Mouse (Mus musculus) lung, embryonic 16.5 days (tissue): ENCODE data around the gene Sqstm1. TPM values are rescaled to one million over a fixed set of nuclear protein-coding genes. Genes with fewer than 3 reads are reported as not detected.

Experiments used
- ATAC-seq: fragments of 200-750 bp; cut with Nextera tagmentation; 2 replicates; pipeline ENCODE4 v1.8.0; 2017; ENCODE audit warnings: low read depth, mild to moderate bottlenecking, moderate library complexity
- H3K27ac ChIP-seq: fragments of 300-500 bp; sonication (generic); 2 replicates; pipeline ENCODE4 v1.5.1; 2014; ENCODE audit warnings: mild to moderate bottlenecking, control low read depth, low read length
- H3K27me3 ChIP-seq: fragments of 300-500 bp; sonication (generic); 2 replicates; pipeline ENCODE4 v1.6.1; 2014; ENCODE audit warnings: low read depth, low read length, mixed read lengths; ENCODE audit not compliant: control insufficient read depth, insufficient read depth
- H3K36me3 ChIP-seq: fragments of 300-500 bp; sonication (generic); 2 replicates; pipeline ENCODE4 v1.6.1; 2014; ENCODE audit warnings: low read length; ENCODE audit not compliant: control insufficient read depth, insufficient read depth
- H3K4me1 ChIP-seq: fragments of 300-500 bp; sonication (generic); replicated peaks from 2 replicates; pipeline ENCODE4 v1.6.1; 2014; ENCODE audit warnings: low read length, mixed read lengths; ENCODE audit not compliant: control insufficient read depth, insufficient read depth
- H3K4me2 ChIP-seq: fragments of 300-500 bp; sonication (generic); 2 replicates; pipeline ENCODE4 v1.6.1; 2014; ENCODE audit warnings: low read depth, low read length, control low read depth
- H3K4me3 ChIP-seq: fragments of 300-500 bp; sonication (generic); 2 replicates; pipeline ENCODE4 v1.5.1; 2014; ENCODE audit warnings: mild to moderate bottlenecking, low read length, control low read depth
- H3K9ac ChIP-seq: fragments of 300-500 bp; sonication (generic); 2 replicates; pipeline ENCODE4 v1.6.1; 2014; ENCODE audit warnings: low read length, control low read depth
- H3K9me3 ChIP-seq: fragments of 300-500 bp; sonication (generic); 2 replicates; pipeline ENCODE4 v1.6.1; 2016; ENCODE audit warnings: low read length; ENCODE audit not compliant: control insufficient read depth
- WGBS: fragments of 180-500 bp; shearing (Covaris S2); extraction: QIAGEN DNeasy Blood & Tissue Kit; methylation state at CpG from one replicate; pipeline ENCODE4 v1.1.7; 2014; 5-methylcytosine and 5-hydroxymethylcytosine counted together
- polyA plus RNA-seq: library from polyadenylated mRNA; unstranded; fragments of >200 nt; fragmentation: Nextera tagmentation; extraction: Ambion mirVana; gene quantifications from 2 replicates; pipeline ENCODE4 v1.2.1, GENCODE M21; 2015

Gene Sqstm1
- polyA plus RNA-seq, 1 experiment from 2014 or later: 257 TPM

DNA sequence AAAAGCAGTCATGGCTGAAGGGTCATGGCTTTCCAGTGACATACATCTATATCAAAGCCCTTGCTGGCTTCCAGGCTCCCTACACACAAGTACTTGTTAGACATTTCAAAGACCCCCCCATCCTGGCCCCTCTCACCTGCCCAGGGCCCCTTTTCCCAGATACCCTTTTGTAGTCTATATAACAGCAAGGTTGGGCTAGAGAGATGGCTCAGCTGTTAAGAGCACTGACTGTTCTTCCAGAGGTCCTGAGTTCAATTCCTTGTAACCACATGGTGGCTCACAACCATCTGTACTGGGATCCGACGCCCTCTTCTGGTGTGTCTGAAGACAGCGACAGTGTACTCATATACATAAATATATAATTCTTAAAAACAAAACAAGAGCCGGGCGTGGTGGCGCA lies 4.0 kb upstream of the Sqstm1 start:
- ATAC-seq: no peak
- Histone ChIP-seq H3K9ac (no peak overlapping the region), H3K9me3 (no peaks in the 10 kb centered on the region), H3K36me3 (no peaks in the 10 kb centered on the region), H3K4me2 (no peak overlapping the region), H3K27ac (no peak overlapping the region), H3K27me3 (no peaks in the 10 kb centered on the region), H3K4me1 (peaks cover 19% of the 10 kb centered on the region), H3K4me3 (no peak overlapping the region)
- 86% methylated on average over 6 of the region's 6 CpGs for WGBS

DNA sequence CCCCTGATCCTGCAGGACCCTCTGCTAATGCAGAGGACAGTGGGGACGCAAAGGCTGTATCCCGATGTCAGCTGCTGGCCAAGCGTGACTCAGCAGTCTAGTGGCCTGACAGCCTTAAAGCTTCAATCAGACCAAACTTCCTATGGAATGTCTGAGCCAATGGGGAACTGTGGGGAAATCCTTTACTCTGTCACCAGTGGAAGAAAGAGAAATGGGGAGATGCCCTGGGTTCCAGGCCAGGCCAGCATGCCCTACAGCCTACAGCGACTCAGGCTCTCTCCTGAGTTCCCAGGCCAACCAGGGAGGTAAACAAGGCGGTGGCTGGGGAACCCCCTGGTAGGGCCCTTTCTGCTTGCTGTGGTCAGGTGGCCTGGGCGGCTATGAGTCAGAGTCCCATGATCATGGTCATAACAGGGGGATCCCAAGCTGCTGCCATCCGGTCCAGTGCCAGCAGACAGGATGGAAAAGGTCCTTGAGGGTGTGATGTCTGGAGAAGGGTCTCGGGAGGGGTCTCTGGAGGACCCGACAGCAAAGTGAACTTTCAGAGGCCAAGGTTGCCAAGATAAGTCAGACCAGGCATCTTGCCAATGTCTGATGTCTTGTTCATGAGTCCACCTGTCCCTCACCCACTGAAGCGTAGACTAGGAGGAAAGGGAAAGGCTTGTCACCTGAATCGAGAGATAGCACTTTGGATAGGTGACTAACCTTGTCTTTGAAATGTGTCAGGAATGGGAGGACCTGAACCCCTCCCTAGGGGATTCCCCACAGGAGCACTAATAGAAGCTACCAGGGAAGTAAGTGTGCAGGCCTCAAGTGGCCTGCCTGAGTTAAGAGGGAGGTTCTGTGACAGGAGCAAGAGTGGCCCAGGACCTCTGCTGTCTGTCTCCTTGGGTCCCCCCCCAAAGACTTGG lies 2.5 kb upstream of the Sqstm1 start:
- no peak overlapping the region for H3K9ac ChIP-seq
- no peak overlapping the region for H3K27ac ChIP-seq
- no peaks in the 10 kb centered on the region for H3K9me3 ChIP-seq
- no peaks in the 10 kb centered on the region for H3K27me3 ChIP-seq
- WGBS: 41% methylated on average over 11 of the region's 11 CpGs
- H3K4me1 ChIP-seq: peaks cover 21% of the 10 kb centered on the region
- H3K4me3 ChIP-seq: no peak overlapping the region
- H3K4me2 ChIP-seq: no peak overlapping the region
- no peak for ATAC-seq
- H3K36me3 ChIP-seq: no peaks in the 10 kb centered on the region

DNA sequence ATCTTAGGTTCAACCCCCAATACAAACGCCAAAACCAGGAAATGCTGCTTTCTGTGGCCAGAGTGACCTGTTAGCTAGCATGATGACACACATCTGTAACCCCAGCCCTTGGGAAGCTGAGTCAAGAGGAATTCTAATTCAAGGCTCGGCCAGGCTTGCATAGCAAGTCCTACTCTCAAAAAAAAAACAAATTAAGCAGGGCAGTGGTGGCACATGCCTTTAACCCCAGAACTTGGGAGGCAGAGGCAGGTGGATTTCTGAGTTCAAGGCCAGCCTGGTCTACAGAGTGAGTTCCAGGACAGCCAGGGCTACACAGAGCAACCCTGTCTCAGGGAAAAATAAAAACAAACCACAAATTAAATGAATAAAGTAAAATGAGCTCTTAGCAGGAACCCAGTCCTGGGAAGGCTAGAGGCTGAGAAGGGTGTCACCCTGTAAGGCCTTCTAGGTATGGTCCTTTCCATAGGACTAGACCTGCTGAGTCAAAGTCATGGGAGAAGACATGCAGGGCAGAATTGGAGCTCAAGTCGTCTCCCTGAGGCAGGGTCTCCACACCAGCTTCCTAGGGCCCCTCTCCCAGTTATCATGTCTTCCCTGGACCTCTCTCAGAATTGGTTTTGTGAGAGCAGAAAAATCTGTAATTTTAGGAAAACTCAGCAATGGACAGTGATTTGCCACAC lies 1.6 kb upstream of the Sqstm1 start:
- no peak overlapping the region for H3K4me2 ChIP-seq
- no peak overlapping the region for H3K4me3 ChIP-seq
- H3K9ac ChIP-seq: no peak overlapping the region
- H3K27me3 ChIP-seq: no peaks in the 10 kb centered on the region
- no peak overlapping the region for H3K27ac ChIP-seq
- no peaks in the 10 kb centered on the region for H3K9me3 ChIP-seq
- ATAC-seq: no peak
- WGBS: 64% methylated on average over 3 of the region's 3 CpGs
- H3K4me1 ChIP-seq: peaks cover 21% of the 10 kb centered on the region
- peaks cover 7% of the 10 kb centered on the region for H3K36me3 ChIP-seq

DNA sequence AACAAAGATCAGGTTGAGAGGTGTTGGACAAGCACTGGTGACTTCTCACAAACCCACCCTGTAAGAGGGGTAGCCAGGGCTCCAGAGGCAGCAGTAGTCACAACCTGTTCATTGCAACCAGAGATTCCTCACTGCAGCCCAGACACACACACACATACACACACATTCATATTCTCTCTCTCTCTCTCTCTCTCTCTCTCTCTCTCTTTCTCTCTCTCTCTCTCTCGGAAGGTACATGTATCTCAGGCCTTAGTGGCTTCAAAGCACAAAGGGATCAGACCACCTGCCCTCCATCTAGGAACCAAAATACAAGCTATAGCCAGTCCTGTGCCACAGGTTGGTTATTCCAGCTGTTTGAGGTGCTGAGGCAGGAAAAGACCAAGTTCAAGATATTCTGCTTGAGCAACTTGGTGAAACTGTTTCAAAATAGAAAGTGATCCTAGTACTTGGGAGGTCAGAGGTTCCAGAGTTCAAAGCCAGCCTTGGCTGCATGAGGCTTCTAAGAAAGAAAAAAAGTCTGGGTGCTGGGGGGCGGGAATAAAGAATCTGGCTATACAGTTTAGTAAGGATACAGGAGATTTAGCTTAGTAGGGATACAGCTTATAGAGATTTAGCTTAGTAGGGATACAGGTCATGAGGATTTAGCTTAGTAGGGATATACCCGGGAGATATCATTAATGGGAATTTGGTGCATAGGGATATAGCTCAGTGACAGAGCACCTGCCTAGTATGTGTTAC lies 864 bp upstream of the Sqstm1 start:
- H3K27me3 ChIP-seq: no peaks in the 10 kb centered on the region
- H3K36me3 ChIP-seq: peaks cover 14% of the 10 kb centered on the region
- H3K9ac ChIP-seq: peak overlapping the region; percentile 98
- ATAC-seq: no peak
- H3K27ac ChIP-seq: no peak overlapping the region; the same call in 1 of the 2 replicates
- WGBS: 91% methylated on average over 3 of the region's 3 CpGs
- peak overlapping the region; percentile 75 for H3K4me2 ChIP-seq
- peaks cover 20% of the 10 kb centered on the region for H3K4me1 ChIP-seq
- H3K4me3 ChIP-seq: peak overlapping the region; percentile 93
- H3K9me3 ChIP-seq: no peaks in the 10 kb centered on the region

DNA sequence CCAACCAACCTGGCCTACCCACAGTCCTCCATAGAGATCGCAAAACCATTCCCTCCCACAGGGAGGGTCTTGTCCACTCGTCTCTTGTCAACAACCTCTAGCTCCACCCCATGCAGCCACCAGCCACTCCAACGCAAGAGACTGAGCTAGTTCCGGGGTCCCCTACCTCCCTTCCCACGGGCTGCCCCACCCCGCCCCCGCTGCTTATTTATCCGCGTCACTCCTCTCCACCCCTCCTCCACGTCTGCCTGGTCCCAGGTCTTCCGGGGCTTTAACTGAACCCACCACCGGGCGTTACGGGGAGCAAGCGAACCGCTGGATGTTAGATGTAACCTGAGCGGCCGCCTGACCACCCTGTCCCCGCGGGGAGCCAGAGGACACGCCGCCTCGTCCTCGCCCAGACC lies 524 bp downstream of the Sqstm1 start:
- Histone ChIP-seq H3K9me3 (no peaks in the 10 kb centered on the region), H3K4me2 (peak overlapping the region; percentile 75), H3K27ac (peak overlapping the region; percentile 99), H3K9ac (peak overlapping the region; percentile 98), H3K27me3 (no peaks in the 10 kb centered on the region), H3K4me3 (peak overlapping the region; percentile 93), H3K36me3 (peaks cover 26% of the 10 kb centered on the region), H3K4me1 (peaks cover 13% of the 10 kb centered on the region)
- peak; percentile 97 for ATAC-seq
- WGBS: under 1% methylated on average over 22 of the region's 24 CpGs

DNA sequence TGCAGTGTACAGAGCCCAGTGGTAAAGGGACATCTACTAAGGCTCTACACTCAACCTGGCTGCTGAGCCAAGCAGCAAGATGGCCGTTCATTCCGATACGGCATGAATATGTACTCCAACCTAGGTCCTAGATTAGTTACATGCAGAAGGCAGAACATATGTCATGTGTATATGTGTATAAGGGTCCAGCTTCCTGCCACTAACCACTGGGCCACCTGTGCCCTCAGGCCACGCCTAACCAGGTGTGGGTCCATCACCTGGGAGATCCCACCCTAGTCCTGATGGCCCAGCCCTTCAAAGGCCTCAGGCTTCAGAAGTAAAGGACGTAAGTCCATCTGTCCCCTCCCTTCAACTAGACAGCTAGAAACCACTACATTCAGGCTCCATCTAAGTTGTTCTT lies 2.6 kb downstream of the Sqstm1 start:
- no peak overlapping the region for H3K4me3 ChIP-seq
- WGBS: 92% methylated on average over 5 of the region's 5 CpGs
- no peak overlapping the region for H3K27ac ChIP-seq
- no peak overlapping the region for H3K4me2 ChIP-seq
- no peaks in the 10 kb centered on the region for H3K27me3 ChIP-seq
- peaks cover 43% of the 10 kb centered on the region for H3K36me3 ChIP-seq
- peaks cover 8% of the 10 kb centered on the region for H3K4me1 ChIP-seq
- no peak overlapping the region for H3K9ac ChIP-seq
- H3K9me3 ChIP-seq: no peaks in the 10 kb centered on the region
- ATAC-seq: no peak

DNA sequence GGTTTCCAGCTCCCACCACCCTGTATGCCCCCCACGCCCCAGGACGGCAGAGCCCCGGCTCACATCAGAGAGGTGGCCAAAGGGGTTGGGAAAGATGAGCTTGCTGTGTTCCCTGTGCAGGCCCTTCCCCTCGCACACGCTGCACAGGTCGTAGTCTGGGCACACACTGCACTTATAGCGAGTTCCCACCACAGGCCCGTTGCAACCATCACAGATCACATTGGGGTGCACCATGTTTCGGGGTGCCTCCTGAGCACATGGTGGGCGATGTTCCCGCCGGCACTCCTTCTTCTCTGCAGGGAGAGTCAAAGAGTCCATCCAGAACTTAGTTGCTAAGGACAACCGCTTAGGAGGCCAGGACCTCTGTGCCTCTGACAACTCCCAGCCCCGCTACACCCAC lies 3.3 kb downstream of the Sqstm1 start:
- Histone ChIP-seq H3K36me3 (peaks cover 46% of the 10 kb centered on the region), H3K9ac (no peak overlapping the region), H3K27me3 (no peaks in the 10 kb centered on the region), H3K4me3 (no peak overlapping the region), H3K4me2 (no peak overlapping the region), H3K27ac (no peak overlapping the region), H3K9me3 (no peaks in the 10 kb centered on the region), H3K4me1 (peaks cover 8% of the 10 kb centered on the region)
- WGBS: 96% methylated on average over 14 of the region's 14 CpGs
- ATAC-seq: no peak

DNA sequence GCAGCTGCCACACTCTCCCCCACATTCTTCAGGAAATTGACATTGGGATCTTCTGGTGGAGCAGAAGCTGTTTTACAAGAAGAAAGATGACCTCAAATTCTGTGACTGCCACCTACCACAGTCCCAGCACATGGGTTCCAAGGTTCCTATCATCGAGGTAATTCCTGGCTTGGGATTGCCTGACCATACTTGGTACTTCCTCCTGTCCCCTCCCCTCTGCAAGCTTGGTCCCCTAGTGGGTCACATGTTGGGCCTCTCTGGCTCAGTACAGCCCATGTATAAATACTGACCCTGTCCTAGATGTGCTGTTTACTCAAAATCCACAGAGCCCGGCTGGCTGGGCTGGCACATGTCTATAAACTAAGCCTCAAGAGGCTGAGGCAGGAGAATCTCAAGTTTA lies 4.6 kb downstream of the Sqstm1 start:
- H3K36me3 ChIP-seq: peaks cover 58% of the 10 kb centered on the region
- H3K4me2 ChIP-seq: no peak overlapping the region
- H3K9me3 ChIP-seq: no peaks in the 10 kb centered on the region
- no peak overlapping the region for H3K4me3 ChIP-seq
- no peak overlapping the region for H3K27ac ChIP-seq
- WGBS: 73% methylated on average over 2 of the region's 2 CpGs
- no peak overlapping the region for H3K9ac ChIP-seq
- peaks cover 7% of the 10 kb centered on the region for H3K4me1 ChIP-seq
- ATAC-seq: no peak
- H3K27me3 ChIP-seq: no peaks in the 10 kb centered on the region

DNA sequence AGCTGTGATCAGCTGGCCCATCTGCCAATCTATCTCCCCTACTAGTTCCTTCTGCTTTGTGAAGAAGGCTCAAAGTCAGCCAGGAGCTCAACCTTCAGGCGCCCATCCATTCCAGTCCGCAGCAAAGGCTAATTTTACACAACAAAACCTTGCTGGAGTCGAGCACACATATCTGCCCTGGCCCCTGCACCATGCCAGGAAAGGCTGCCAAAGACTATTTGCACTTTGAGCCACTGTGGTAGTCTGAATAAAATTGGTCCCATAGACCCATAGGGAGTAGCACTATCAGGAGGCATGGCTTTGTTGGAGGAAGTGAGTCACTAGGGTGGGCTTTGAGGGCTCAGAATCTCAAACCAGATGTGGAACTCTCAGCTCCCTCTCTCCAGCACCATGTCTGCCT lies 5.2 kb downstream of the Sqstm1 start:
- H3K9me3 ChIP-seq: no peaks in the 10 kb centered on the region
- peaks cover 8% of the 10 kb centered on the region for H3K4me1 ChIP-seq
- H3K9ac ChIP-seq: no peak overlapping the region
- no peak overlapping the region for H3K4me3 ChIP-seq
- H3K36me3 ChIP-seq: peaks cover 64% of the 10 kb centered on the region
- no peak for ATAC-seq
- H3K27ac ChIP-seq: no peak overlapping the region
- no peak overlapping the region for H3K4me2 ChIP-seq
- H3K27me3 ChIP-seq: no peaks in the 10 kb centered on the region
- WGBS: 93% methylated on average over 3 of the region's 3 CpGs
